Mouse (Mus musculus) embryonic facial prominence, embryonic 15.5 days (tissue): ENCODE results near the gene Tln2. TPM values are rescaled to one million over a fixed set of nuclear protein-coding genes. Genes with fewer than 3 reads are reported as not detected.

Source experiments
- ATAC-seq: fragments of 200-750 bp; cut with Nextera tagmentation; 2 replicates; pipeline ENCODE4 v1.8.0; 2017; ENCODE audit warnings: low read depth, moderate TSS enrichment; ENCODE audit not compliant: insufficient number of reproducible peaks, low FRiP score, low TSS enrichment
- H3K27ac ChIP-seq: fragments of 300-500 bp; sonication (generic); replicated peaks from 2 replicates; pipeline ENCODE4 v1.5.1; 2015; ENCODE audit warnings: mild to moderate bottlenecking, inconsistent platforms
- H3K27me3 ChIP-seq: fragments of 300-500 bp; sonication (generic); 2 replicates; pipeline ENCODE4 v1.6.1; 2015; ENCODE audit warnings: inconsistent platforms
- H3K36me3 ChIP-seq: fragments of 300-500 bp; sonication (generic); 2 replicates; pipeline ENCODE4 v1.6.1; 2015; ENCODE audit warnings: mild to moderate bottlenecking, inconsistent platforms
- H3K4me1 ChIP-seq: fragments of 300-500 bp; sonication (generic); 2 replicates; pipeline ENCODE4 v1.6.1; 2015; ENCODE audit warnings: inconsistent platforms
- H3K4me2 ChIP-seq: fragments of 300-500 bp; sonication (generic); replicated peaks from 2 replicates; pipeline ENCODE4 v1.6.1; 2015; ENCODE audit warnings: mild to moderate bottlenecking, inconsistent platforms
- H3K4me3 ChIP-seq: fragments of 300-500 bp; sonication (generic); replicated peaks from 2 replicates; pipeline ENCODE4 v1.5.1; 2015; ENCODE audit warnings: mild to moderate bottlenecking, inconsistent platforms
- H3K9ac ChIP-seq: fragments of 300-500 bp; sonication (generic); 2 replicates; pipeline ENCODE4 v1.6.1; 2015; ENCODE audit warnings: inconsistent platforms
- H3K9me3 ChIP-seq: fragments of 300-500 bp; sonication (generic); replicated peaks from 2 replicates; pipeline ENCODE4 v1.6.1; 2016; ENCODE audit warnings: inconsistent platforms
- WGBS: fragments of 180-500 bp; shearing (Covaris S2); methylation state at CpG from one replicate; pipeline ENCODE4 v1.1.7; 2015; 5-methylcytosine and 5-hydroxymethylcytosine counted together
- polyA plus RNA-seq: library from polyadenylated mRNA; unstranded; fragments of >200 nt; fragmentation: Nextera tagmentation; extraction: Ambion mirVana; gene quantifications from 2 replicates; pipeline ENCODE4 v1.2.1, GENCODE M21; 2015

The Tln2 gene
- polyA plus RNA-seq, 1 experiment from 2014 or later, result 33.9 TPM

DNA sequence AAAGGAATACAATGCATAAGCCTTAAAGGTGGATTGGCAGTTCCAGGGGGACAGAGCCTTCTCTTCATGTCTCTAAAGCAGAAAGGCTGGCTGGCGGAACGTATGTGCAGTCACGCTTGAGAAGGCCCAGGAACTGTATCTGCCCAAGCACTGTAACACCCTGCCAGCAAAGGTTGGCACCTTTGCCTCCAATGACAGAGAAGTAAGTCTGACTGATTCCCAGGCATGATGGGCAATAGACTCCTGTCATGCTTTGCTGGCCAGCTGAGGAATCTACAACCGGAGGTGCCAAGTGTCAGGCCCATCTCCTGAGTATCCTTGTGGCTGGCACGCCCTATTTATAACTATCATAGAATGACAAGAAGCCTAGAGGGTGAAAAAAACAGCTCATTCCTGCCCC is 83.3 kb downstream of the Tln2 start:
- Histone ChIP-seq H3K4me3 (no peak overlapping the region), H3K4me2 (no peak overlapping the region), H3K4me1 (no peaks in the 10 kb centered on the region), H3K9me3 (no peaks in the 10 kb centered on the region), H3K9ac (no peak overlapping the region), H3K36me3 (no peaks in the 10 kb centered on the region), H3K27ac (no peak overlapping the region), H3K27me3 (no peaks in the 10 kb centered on the region)
- no peak for ATAC-seq
- 92% methylated on average over 5 of the region's 5 CpGs for WGBS

DNA sequence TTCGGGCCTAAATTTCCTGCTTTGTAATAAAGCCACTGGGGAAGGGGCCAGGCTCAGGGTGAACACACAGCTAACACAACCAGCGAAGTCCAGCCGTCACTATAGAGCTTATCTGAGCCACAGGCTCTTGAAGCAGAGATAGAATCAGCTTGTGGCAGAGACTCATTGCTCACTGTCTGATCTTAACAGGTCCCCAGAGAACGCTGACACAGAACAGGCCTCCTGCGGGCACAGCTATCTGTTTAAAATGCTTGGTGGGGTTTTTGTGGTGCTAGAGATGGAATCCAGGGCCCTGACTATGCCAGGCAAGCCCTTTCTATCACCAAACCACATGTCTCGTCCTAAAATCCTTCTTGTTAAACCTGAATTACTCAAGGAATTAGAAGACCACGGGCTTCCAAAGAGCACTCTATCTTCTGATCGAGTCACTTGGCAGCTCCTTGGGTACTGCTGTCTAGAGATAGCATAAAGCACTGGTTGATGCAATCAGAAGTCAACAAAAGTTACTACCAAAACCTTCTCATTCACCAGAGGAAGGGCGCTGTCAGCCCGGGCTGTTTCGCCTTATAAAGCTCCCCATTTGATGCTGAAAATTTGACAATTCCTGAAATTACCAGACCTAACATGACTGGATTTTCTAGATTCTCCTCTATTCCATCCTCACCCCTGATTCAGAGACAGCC is 95.9 kb downstream of the Tln2 start:
- no peaks in the 10 kb centered on the region for H3K36me3 ChIP-seq
- H3K4me3 ChIP-seq, result no peak overlapping the region
- no peak overlapping the region for H3K4me2 ChIP-seq
- H3K9me3 ChIP-seq, result no peaks in the 10 kb centered on the region
- H3K27ac ChIP-seq, result no peak overlapping the region
- H3K27me3 ChIP-seq, result no peaks in the 10 kb centered on the region
- no peak overlapping the region for H3K9ac ChIP-seq
- WGBS, result 54% methylated on average over 11 of the region's 11 CpGs
- no peak for ATAC-seq
- peaks cover 5% of the 10 kb centered on the region; the same call in 1 of the 2 replicates for H3K4me1 ChIP-seq

DNA sequence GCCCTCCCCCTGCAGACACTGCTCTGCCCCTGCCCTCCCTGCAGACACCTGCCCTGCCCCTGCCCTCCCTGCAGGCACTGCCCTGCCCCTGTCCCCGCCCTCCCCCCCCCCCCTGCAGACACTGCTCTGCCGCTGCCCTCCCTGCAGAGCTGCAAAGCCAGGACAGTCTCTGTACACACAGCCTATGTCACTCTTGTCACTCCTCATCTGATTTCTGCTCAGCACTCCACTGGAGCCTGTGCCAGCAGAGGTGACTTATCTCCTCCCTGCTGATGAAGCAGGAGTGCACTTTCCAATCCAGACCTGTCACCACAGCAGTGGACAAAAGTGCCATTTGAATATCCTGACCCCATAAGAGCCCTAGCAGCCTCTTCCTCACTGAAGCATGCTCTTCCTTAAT is 118.0 kb downstream of the Tln2 start:
- Histone ChIP-seq H3K4me1 (no peaks in the 10 kb centered on the region), H3K36me3 (no peaks in the 10 kb centered on the region), H3K9me3 (no peaks in the 10 kb centered on the region), H3K4me2 (no peak overlapping the region), H3K4me3 (no peak overlapping the region), H3K9ac (no peak overlapping the region), H3K27me3 (no peaks in the 10 kb centered on the region), H3K27ac (no peak overlapping the region)
- 30% methylated on average over 1 of the region's 2 CpGs for WGBS
- no peak for ATAC-seq

DNA sequence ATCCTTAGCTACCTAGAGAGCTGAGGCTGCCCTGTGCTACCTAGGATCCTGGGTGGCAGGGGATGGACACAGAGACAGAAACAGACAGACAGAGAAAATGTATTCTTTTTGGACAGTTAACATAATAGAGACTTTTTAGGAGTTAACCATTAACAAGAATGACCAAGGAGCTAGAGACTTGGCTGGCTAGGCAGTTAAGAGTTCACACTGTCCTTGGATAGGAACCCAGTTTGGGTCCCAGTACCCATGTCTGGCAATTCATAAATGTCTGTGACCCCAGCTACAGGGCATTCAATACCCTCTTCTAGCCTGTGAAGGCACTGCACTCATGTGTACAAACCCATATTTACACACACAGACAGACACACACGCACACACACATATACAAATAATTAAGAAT is 122.0 kb downstream of the Tln2 start:
- H3K36me3 ChIP-seq, result no peaks in the 10 kb centered on the region
- no peak overlapping the region for H3K9ac ChIP-seq
- no peak overlapping the region for H3K4me2 ChIP-seq
- no peaks in the 10 kb centered on the region for H3K9me3 ChIP-seq
- peaks cover 13% of the 10 kb centered on the region for H3K4me1 ChIP-seq
- H3K4me3 ChIP-seq, result no peak overlapping the region
- H3K27me3 ChIP-seq, result no peaks in the 10 kb centered on the region
- 88% methylated on average over 1 of the region's 1 CpGs for WGBS
- H3K27ac ChIP-seq, result no peak overlapping the region
- no peak for ATAC-seq

DNA sequence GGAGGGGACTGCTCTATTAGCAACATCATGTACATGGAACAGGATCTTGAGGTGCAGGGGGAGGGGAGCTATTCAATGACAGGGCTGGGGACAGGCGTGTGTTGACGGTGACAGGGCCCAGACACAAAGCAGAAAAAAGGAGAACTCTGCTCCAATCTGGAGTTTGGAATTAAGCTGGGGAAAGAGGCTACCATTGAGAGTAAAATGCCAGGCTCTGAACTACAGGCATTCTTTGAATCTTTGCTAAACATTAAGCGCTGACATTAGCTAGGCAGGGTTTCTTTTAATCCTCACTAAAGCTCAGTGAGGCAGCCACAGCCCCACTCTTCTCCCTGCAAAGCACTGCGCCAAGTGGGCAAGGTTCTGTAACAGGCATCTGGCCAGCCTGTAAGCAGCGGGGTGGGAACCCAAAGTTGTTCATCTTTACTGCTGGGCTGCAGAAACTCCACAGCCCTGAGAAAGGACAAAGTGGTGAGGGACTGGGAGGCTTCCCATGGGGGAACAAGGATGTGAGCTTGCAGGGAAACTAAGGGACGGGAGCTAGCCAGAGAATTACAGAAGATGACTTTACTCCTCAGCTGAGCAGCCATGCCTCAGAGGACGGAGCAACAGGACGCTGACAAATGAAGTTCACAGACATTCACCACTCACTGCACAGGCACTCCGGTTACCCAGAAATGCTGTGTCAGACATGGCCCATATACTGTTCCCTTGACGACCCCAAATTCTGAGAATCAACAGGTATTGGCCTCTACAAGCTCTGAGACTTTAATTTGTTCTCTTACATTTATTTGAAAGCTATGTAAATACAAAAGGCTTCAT is 124.0 kb downstream of the Tln2 start:
- ATAC-seq, result no peak
- Histone ChIP-seq H3K4me2 (no peak overlapping the region), H3K9ac (no peak overlapping the region)

DNA sequence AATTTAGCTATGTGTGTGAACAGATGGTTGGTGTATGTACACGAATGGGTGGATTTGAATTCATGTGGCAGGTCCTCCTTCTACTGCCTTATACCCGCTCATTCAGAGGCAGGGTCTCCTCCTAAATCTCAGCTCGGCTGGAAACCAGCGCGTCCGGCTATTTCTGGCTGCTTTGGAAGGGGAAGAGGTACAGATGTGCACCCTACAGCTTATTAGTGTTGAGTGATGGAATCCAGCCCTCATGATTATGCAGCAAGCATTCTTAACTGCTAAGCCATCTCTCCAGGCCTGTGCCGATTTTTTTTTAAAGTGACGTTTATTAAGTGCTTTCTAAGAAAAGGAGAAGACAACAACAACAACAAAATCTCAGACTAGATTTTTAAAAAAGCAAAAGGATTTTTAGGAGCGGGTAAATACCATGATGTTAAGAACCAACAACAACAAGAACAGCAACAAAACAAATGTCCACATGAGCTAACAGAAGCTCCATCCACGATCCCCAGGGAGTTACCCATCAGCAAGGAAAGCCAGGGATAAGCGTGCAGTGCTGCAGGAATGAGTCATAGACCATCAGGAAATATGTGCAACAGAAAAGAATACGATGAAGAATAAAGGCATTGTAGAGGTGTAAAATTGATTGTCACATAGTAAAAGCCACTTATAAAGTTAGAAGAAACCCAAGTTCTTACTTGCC is 130.2 kb downstream of the Tln2 start:
- 52% methylated on average over 12 of the region's 12 CpGs for WGBS
- ATAC-seq, result no peak
- H3K4me2 ChIP-seq, result no peak overlapping the region
- H3K27me3 ChIP-seq, result no peaks in the 10 kb centered on the region
- no peaks in the 10 kb centered on the region for H3K9me3 ChIP-seq
- no peak overlapping the region for H3K9ac ChIP-seq
- no peak overlapping the region for H3K27ac ChIP-seq
- no peaks in the 10 kb centered on the region for H3K36me3 ChIP-seq
- peaks cover 6% of the 10 kb centered on the region; the same call in 1 of the 2 replicates for H3K4me1 ChIP-seq
- H3K4me3 ChIP-seq, result no peak overlapping the region

More for the DNA sequence above, 124.0 kb downstream of the Tln2 start:
- H3K27ac ChIP-seq, result peak overlapping the region; percentile 58
- H3K4me1 ChIP-seq, result peaks cover 13% of the 10 kb centered on the region
- no peaks in the 10 kb centered on the region for H3K27me3 ChIP-seq
- H3K36me3 ChIP-seq, result no peaks in the 10 kb centered on the region
- WGBS, result 32% methylated on average over 10 of the region's 10 CpGs
- H3K4me3 ChIP-seq, result no peak overlapping the region
- H3K9me3 ChIP-seq, result no peaks in the 10 kb centered on the region

DNA sequence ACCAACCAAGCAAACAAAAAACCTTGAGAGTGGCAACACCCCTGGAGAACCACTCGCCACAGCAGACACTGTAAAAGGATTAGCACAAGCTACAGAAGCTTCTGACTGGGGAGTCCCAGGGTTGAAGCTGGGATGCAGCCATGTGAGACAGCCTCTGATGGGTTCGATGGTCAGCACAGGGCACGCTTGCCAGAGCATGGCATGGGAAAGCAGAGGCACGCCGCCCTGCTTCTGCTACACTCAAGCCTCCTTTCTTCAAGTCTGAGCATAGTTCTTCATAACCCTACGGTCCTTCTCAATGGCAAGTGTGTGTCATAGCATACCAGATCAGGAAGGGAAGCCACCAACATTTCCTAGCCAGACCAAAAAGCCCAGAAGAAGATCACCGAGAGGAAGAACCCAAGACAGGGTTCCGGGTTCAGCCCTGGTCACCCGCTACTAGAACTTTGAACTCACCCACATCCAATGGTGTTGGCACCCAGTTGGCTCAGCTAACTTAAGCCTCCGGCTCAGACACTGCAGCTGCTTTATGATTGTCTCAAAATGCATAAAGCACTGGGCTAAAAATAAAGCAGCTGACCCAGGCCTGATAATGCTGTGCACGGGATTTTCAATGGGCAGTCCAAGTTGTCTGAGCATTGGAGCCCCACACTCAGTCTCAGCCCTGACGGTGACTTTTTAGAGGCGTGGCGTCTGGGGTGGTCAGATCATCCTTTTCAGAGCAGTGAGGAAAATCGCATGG is 131.0 kb downstream of the Tln2 start:
- ATAC-seq, result no peak
- H3K9ac ChIP-seq, result no peak overlapping the region
- no peak overlapping the region for H3K27ac ChIP-seq
- 78% methylated on average over 15 of the region's 15 CpGs for WGBS
- no peak overlapping the region for H3K4me3 ChIP-seq
- H3K36me3 ChIP-seq, result no peaks in the 10 kb centered on the region
- no peaks in the 10 kb centered on the region for H3K9me3 ChIP-seq
- H3K4me2 ChIP-seq, result no peak overlapping the region
- H3K4me1 ChIP-seq, result peaks cover 13% of the 10 kb centered on the region; the same call in 1 of the 2 replicates
- H3K27me3 ChIP-seq, result no peaks in the 10 kb centered on the region

DNA sequence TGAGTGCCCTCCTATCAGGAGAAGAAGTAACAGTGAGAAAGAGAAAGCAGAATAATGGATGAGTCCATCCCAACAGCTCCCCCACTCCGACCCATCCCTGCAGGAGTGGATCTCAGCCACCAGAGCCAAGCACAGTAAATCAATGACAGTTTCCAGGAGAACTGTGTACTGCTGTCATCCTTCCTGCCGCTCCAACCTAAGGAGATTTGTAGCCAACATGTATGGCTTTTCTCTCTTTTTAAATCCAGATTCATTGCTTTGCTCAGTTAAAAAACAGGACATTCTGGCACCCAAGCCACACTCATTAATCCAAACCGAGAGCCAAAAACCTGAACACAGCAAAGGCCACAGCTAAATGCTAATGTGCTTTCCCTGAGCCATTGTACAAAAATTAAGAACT is 133.2 kb downstream of the Tln2 start:
- Histone ChIP-seq H3K4me3 (no peak overlapping the region), H3K27me3 (no peaks in the 10 kb centered on the region), H3K9ac (no peak overlapping the region), H3K9me3 (no peaks in the 10 kb centered on the region), H3K4me1 (peaks cover 13% of the 10 kb centered on the region; the same call in 1 of the 2 replicates), H3K4me2 (no peak overlapping the region), H3K36me3 (no peaks in the 10 kb centered on the region), H3K27ac (0 out of 2 replicates have a peak overlapping the region, but pooled peaks have one; percentile 45)
- 69% methylated on average over 3 of the region's 3 CpGs for WGBS
- ATAC-seq, result no peak

DNA sequence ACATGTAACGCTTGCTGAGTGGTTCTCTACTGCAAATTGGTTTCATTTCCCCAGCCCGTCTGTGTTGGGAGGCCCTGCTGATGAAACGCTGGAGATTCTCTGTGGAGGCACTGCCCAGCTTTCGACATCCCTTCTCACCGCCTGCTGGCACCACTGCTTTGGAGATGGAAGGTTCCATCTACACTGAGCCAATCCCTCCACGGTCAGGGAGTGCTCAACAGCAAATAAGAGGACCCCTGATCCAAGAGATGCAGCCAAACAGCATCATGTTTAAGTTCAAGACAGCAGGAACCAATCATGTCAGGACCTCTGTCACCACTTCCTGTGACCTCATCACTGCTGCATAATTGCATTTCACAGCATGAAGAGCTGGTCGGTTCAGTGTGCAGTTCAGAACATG is 135.4 kb downstream of the Tln2 start:
- Histone ChIP-seq H3K27me3 (no peaks in the 10 kb centered on the region), H3K4me1 (0 out of 2 replicates have a peak, but pooled peaks cover 7% of the 10 kb centered on the region), H3K36me3 (no peaks in the 10 kb centered on the region), H3K9ac (no peak overlapping the region), H3K9me3 (no peaks in the 10 kb centered on the region), H3K27ac (peak overlapping the region; percentile 44; the same call in 1 of the 2 replicates), H3K4me3 (no peak overlapping the region), H3K4me2 (peak overlapping the region; percentile 15; the same call in 1 of the 2 replicates)
- 24% methylated on average over 7 of the region's 7 CpGs for WGBS
- no peak for ATAC-seq

DNA sequence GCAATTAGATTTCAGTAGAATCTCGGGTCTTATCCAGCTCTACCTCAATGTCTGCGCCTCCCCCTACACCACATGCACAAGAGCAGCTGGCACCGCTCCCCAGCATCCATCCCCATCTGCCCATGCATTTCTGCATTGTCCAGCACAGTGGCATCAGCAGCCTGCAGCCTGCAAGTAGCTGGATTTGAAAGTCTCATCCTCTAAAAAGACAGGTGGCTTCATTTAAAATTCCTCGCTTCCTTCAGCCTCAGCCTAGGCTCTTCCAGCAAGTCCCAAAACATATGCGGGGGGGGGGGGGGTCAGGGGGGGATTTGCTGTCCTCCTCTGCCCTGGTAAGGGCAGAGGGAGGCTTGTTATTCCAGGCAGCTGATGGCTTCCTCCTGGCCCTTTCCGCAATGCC is 141.4 kb downstream of the Tln2 start:
- Histone ChIP-seq H3K36me3 (no peaks in the 10 kb centered on the region), H3K9ac (no peak overlapping the region), H3K27ac (no peak overlapping the region), H3K27me3 (no peaks in the 10 kb centered on the region), H3K4me3 (no peak overlapping the region), H3K4me2 (no peak overlapping the region), H3K9me3 (no peaks in the 10 kb centered on the region), H3K4me1 (peaks cover 10% of the 10 kb centered on the region; the same call in 1 of the 2 replicates)
- ATAC-seq, result peak; percentile 19
- WGBS, result 48% methylated on average over 6 of the region's 6 CpGs
